Mouse (Mus musculus) CH12.LX (cell line): ENCODE measurements around the gene Klf14. TPM values are rescaled to one million over a fixed set of nuclear protein-coding genes. Genes with fewer than 3 reads are reported as not detected.

Experiments
- DNase-seq: peaks from one replicate; pipeline ENCODE4 v3.0.0-alpha.2; 2013; ENCODE audit errors: extremely low read depth
- H3K27ac ChIP-seq: 2 replicates; pipeline ENCODE4 v1.5.1; 2012; ENCODE audit warnings: low read depth, mild to moderate bottlenecking, control low read depth, moderate library complexity; ENCODE audit not compliant: insufficient read depth
- H3K27me3 ChIP-seq: replicated peaks from 2 replicates; pipeline ENCODE3; 2012; ENCODE audit warnings: inconsistent platforms
- H3K36me3 ChIP-seq, 2 experiments: replicated peaks in 1 of 2; 2 replicates each; pipeline versions ENCODE3 to v1.6.1; 2012; ENCODE audit warnings: inconsistent platforms in 1 of 2, low read length in 1 of 2, mild to moderate bottlenecking in 1 of 2, mixed read lengths in 1 of 2, moderate library complexity in 1 of 2; ENCODE audit not compliant: control insufficient read depth in 1 of 2, insufficient read depth in 1 of 2
- H3K4me1 ChIP-seq, 2 experiments: 2 replicates each; pipeline ENCODE4 v1.6.1; 2012; ENCODE audit warnings: inconsistent platforms in 1 of 2, moderate library complexity in 1 of 2; ENCODE audit not compliant: insufficient read depth in 2 of 2, control insufficient read depth in 1 of 2
- H3K4me2 ChIP-seq: 2 replicates; pipeline ENCODE4 v1.6.1; 2012; ENCODE audit warnings: low read depth, mild to moderate bottlenecking, control low read depth; ENCODE audit not compliant: poor library complexity, insufficient read depth, severe bottlenecking
- H3K4me3 ChIP-seq, 3 experiments: fragments of 150-350 bp in 1 of 3; sonication (generic) in 1 of 3; replicated peaks in 1 of 3; 2 replicates each; pipeline versions ENCODE3 to v1.5.1; 2011 to 2012; ENCODE audit warnings: low read depth in 2 of 3, low read length in 2 of 3, mild to moderate bottlenecking in 2 of 3, moderate library complexity in 2 of 3, control low read depth in 1 of 3, improper control_type of control experiment in 1 of 3, inconsistent platforms in 1 of 3, mixed read lengths in 1 of 3; ENCODE audit not compliant: poor library complexity in 1 of 3
- H3K79me2 ChIP-seq: replicated peaks from 2 replicates; pipeline ENCODE4 v1.6.1; 2012; ENCODE audit warnings: mild to moderate bottlenecking, moderate library complexity; ENCODE audit not compliant: control insufficient read depth, poor library complexity, insufficient read depth, severe bottlenecking; ENCODE audit errors: extremely low read depth
- H3K9ac ChIP-seq: 2 replicates; pipeline ENCODE4 v1.6.1; 2012; ENCODE audit warnings: low read depth, mild to moderate bottlenecking, control low read depth, moderate library complexity; ENCODE audit not compliant: insufficient read depth
- H3K9me3 ChIP-seq: replicated peaks from 2 replicates; pipeline ENCODE3; 2012; ENCODE audit warnings: low read length, inconsistent platforms, mixed read lengths
- BHLHE40 ChIP-seq: IDR thresholded peaks from 2 replicates; pipeline ENCODE4 v1.6.1; 2011; ENCODE audit warnings: mild to moderate bottlenecking, low read depth, low read length, improper control_type of control experiment
- GABPA ChIP-seq: IDR thresholded peaks from 2 replicates; pipeline ENCODE4 v1.6.1; 2012; ENCODE audit warnings: low read depth, low read length, improper control_type of control experiment, inconsistent platforms; ENCODE audit not compliant: insufficient replicate concordance
- HCFC1 ChIP-seq: IDR thresholded peaks from 2 replicates; pipeline ENCODE4 v1.6.1; 2012; ENCODE audit warnings: low read depth, mild to moderate bottlenecking, inconsistent platforms, low read length, improper control_type of control experiment
- IRF4 ChIP-seq: IDR thresholded peaks from 2 replicates; pipeline ENCODE4 v1.6.1; 2014; ENCODE audit warnings: low read depth, mild to moderate bottlenecking, inconsistent platforms, low read length, improper control_type of control experiment
- KAT2A ChIP-seq: IDR thresholded peaks from 2 replicates; pipeline ENCODE4 v1.6.1; 2012; ENCODE audit warnings: low read length, improper control_type of control experiment, inconsistent platforms; ENCODE audit not compliant: insufficient replicate concordance
- MEF2A ChIP-seq: IDR thresholded peaks from 2 replicates; pipeline ENCODE4 v1.6.1; 2014; ENCODE audit warnings: low read depth, mild to moderate bottlenecking, inconsistent platforms, low read length, improper control_type of control experiment, borderline replicate concordance
- NELFE ChIP-seq: IDR thresholded peaks from 2 replicates; pipeline ENCODE4 v1.6.1; 2011; ENCODE audit warnings: low read depth, low read length, improper control_type of control experiment
- POLR2A ChIP-seq: IDR thresholded peaks from 2 replicates; pipeline ENCODE4 v1.6.1; 2011; ENCODE audit warnings: low read depth, mild to moderate bottlenecking, improper control_type of control experiment, low read length
- POLR2AphosphoS2 ChIP-seq: IDR thresholded peaks from 2 replicates; pipeline ENCODE4 v1.6.1; 2011; ENCODE audit warnings: low read depth, low read length, improper control_type of control experiment
- ZKSCAN1 ChIP-seq: IDR thresholded peaks from 2 replicates; pipeline ENCODE4 v1.6.1; 2012; ENCODE audit warnings: low read depth, inconsistent platforms, low read length, improper control_type of control experiment, borderline replicate concordance
- dilution Hi-C: fragments of 300-500 bp; cut with MboI; formaldehyde crosslinking; loops from 2 replicates; pipeline ENCODE4 v1.14.3; 2020; ENCODE audit warnings: low sequenced_read_pairs; ENCODE audit not compliant: extremely low pct_unique_long_range_greater_than_20kb, extremely low pct_ligation_motif_present
- in situ Hi-C: fragments of 300-500 bp; cut with MboI; formaldehyde crosslinking; loops from 3 replicates; pipeline ENCODE4 v1.14.3; 2019; ENCODE audit warnings: low sequenced_read_pairs, low pct_ligation_motif_present, low pct_unique_long_range_greater_than_20kb, mixed read lengths
- polyA plus RNA-seq: library from polyadenylated mRNA; unstranded; fragments of >175 nt; gene quantifications from 2 replicates; pipeline ENCODE4 v1.2.1, GENCODE M21; 2012; ENCODE audit warnings: low read depth; ENCODE audit not compliant: insufficient read length
- total RNA-seq, 2 experiments: library from RNA; depleted of rRNA; stranded (reverse); fragments of 300-350 nt in 1 of 2; fragments of >200 nt in 1 of 2; gene quantifications; 2 replicates each; pipeline ENCODE4 v1.2.3; 2012 to 2014

Gene Klf14
- total and polyA plus RNA-seq, 3 experiments = not detected

DNA sequence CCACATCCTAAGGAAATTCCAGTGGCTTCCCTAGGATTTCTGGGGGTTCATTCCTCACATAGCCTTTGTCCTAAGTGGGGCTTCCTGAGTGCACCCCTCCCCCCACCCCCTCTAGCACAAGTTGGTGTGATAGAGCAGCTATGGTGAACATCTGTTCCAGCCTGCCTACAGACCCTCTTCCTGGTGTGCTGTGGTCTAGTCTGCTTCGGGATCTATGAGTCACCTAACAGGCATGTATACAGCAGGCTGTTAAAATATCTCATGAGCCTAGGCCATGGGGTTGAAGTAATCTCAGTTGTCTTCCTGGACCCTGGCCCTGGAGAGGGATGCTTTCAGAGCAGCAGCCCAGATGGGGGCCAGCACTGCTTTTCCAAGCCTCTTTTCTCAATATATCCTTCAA lies 19.7 kb upstream of the Klf14 start:
- dilution Hi-C loops = no loop called here
- H3K27me3 ChIP-seq = peaks cover 2% of the 10 kb centered on the region

DNA sequence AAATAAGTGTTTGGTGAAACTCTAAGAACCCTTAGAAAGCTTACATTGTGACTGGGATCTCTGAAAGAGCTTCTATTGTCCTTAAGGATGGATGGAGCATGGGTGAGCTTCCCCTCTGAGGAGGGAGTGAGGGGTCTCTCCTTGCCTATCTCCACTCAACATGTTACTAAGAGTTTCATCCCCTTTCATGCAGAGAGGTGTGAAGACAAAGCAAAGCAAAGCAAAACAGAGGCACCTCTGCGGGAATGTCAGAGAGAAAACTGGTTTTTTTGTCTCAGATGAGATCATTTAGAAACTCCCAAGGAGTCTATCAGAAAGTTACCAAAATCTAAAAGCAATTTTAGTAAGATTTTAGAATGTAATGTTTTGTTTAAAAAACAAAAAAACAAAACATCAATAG lies 13.2 kb upstream of the Klf14 start:
- DNase-seq = no peak
- H3K27ac ChIP-seq = no peak overlapping the region
- no peak overlapping the region for H3K9ac ChIP-seq
- no peak overlapping the region for H3K4me3 ChIP-seq
- in situ Hi-C loops (no loop called here), dilution Hi-C loops (no loop called here)
- no peaks in the 10 kb centered on the region for H3K27me3 ChIP-seq
- H3K79me2 ChIP-seq = no peaks in the 10 kb centered on the region
- H3K4me1 ChIP-seq = no peaks in the 10 kb centered on the region
- H3K4me2 ChIP-seq = no peak overlapping the region
- H3K36me3 ChIP-seq = no peaks in the 10 kb centered on the region
- no peaks in the 10 kb centered on the region for H3K9me3 ChIP-seq
- no peak for TF ChIP-seq POLR2AphosphoS2
- no peak for TF ChIP-seq BHLHE40
- no peak for TF ChIP-seq IRF4
- TF ChIP-seq KAT2A = no peak
- no peak for TF ChIP-seq HCFC1
- no peak for TF ChIP-seq ZKSCAN1
- TF ChIP-seq, all 38 proteins: peak for 0

More for the DNA sequence above, 19.7 kb upstream of the Klf14 start:
- Histone ChIP-seq H3K4me2 (no peak overlapping the region), H3K79me2 (no peaks in the 10 kb centered on the region), H3K9me3 (no peaks in the 10 kb centered on the region), H3K27ac (no peak overlapping the region)
- in situ Hi-C loops = loop anchor here (25.0 kb wide), 1 partner anchor 566 kb away; the partner anchor contains the start of gene Klhdc10
- no peak for DNase-seq
- TF ChIP-seq KAT2A = no peak
- TF ChIP-seq, all 38 proteins: peak for 0
- no peaks in the 10 kb centered on the region; a peak in 1 of 4 replicates for H3K4me1 ChIP-seq
- no peaks in the 10 kb centered on the region for H3K36me3 ChIP-seq
- no peak overlapping the region for H3K4me3 ChIP-seq
- no peak overlapping the region for H3K9ac ChIP-seq

DNA sequence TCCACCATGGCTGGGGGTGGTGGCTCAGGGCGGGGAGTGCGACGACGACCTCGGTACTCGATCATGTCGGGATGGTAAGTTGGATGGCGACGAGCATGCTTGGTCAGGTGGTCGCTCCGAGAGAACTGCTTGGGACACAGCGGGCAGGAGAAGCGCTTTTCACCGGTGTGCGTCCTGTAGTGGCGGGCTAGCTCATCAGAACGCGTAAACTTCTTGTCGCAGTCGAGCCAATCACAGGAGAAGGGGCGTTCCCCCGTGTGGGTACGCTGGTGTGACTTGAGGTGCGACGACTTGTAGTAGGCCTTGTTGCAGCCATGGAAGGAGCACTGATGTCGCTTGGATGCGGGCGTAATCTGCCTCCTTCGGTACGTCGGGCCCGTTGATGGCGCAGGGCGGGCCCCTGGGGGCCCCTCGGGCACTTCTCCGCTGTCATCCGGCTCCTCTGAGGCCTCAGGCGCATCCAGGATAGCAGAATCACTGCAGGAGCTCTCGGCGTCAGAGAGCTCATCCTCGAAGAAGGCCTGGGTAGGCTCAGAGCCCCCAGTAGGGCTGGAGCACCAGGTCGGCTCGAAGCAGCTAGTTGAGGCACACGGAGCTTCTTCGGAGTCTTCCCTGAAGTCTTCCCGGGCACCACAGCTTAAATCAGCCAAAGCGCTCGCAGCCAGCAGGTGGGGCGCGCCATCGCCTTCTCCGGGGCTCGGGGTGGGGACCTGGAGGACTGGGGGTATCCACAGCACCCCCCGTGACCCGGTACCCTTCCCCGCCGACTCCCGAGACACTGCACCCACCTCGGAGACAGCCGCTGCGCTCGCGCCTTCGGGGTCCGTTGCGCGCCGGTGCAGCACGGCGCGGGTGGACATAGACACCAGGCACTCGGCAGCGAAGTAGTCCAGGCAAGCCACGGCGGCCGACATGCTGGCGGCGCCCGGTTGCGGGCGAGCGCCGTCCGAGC lies 818 bp downstream of the Klf14 start:
- H3K79me2 ChIP-seq = no peaks in the 10 kb centered on the region
- no peaks in the 10 kb centered on the region for H3K4me1 ChIP-seq
- H3K4me2 ChIP-seq = no peak overlapping the region
- no peaks in the 10 kb centered on the region for H3K27me3 ChIP-seq
- dilution Hi-C loops (no loop called here), in situ Hi-C loops (no loop called here)
- TF ChIP-seq POLR2A = no peak
- TF ChIP-seq MEF2A = no peak
- TF ChIP-seq GABPA = no peak
- TF ChIP-seq NELFE = no peak
- TF ChIP-seq POLR2AphosphoS2 = no peak
- DNase-seq = no peak
- no peak overlapping the region for H3K9ac ChIP-seq
- no peak overlapping the region for H3K27ac ChIP-seq
- H3K36me3 ChIP-seq = no peaks in the 10 kb centered on the region
- H3K4me3 ChIP-seq = no peak overlapping the region
- H3K9me3 ChIP-seq = peaks cover 10% of the 10 kb centered on the region
